Mouse (Mus musculus) stomach, postnatal 0 days (tissue): ENCODE measurements around the gene Rtkn2.

Source experiments
- CTCF ChIP-seq: IDR thresholded peaks from 2 replicates; pipeline ENCODE4 v1.5.1; 2016; ENCODE audit warnings: antibody characterized with exemption, low read depth, mild to moderate bottlenecking, moderate library complexity
- EP300 ChIP-seq: optimal IDR thresholded peaks from 2 replicates; pipeline ENCODE3; 2016; ENCODE audit warnings: antibody characterized with exemption

GRCm38 (mm10) chr10:68066173-68066572 is 86.8 kb downstream of the Rtkn2 start:
- TF ChIP-seq CTCF (no peak), EP300 (no peak)
